Mouse (Mus musculus) embryonic facial prominence, embryonic 11.5 days (tissue): ENCODE measurements around the gene Sema3f. TPM values are rescaled to one million over a fixed set of nuclear protein-coding genes. Genes with fewer than 3 reads are reported as not detected.

Experiments
- ATAC-seq: fragments of 200-750 bp; cut with Nextera tagmentation; replicated peaks from 2 replicates; pipeline ENCODE4 v1.8.0; 2017; ENCODE audit warnings: low read depth; ENCODE audit not compliant: insufficient number of reproducible peaks, low FRiP score, low TSS enrichment
- DNase-seq: peaks from one replicate; pipeline ENCODE4 v3.0.0-alpha.2; 2015; ENCODE audit warnings: low spot score
- H3K27ac ChIP-seq: fragments of 300-500 bp; sonication (generic); replicated peaks from 2 replicates; pipeline ENCODE4 v1.5.1; 2014; ENCODE audit warnings: mild to moderate bottlenecking, low read depth, low read length, control low read depth
- H3K27me3 ChIP-seq: fragments of 300-500 bp; sonication (generic); 2 replicates; pipeline ENCODE4 v1.6.1; 2014; ENCODE audit warnings: mild to moderate bottlenecking, low read length, moderate library complexity, mixed read lengths; ENCODE audit not compliant: control insufficient read depth, insufficient read depth
- H3K36me3 ChIP-seq: fragments of 300-500 bp; sonication (generic); replicated peaks from 2 replicates; pipeline ENCODE4 v1.6.1; 2014; ENCODE audit warnings: low read depth, mild to moderate bottlenecking, low read length, moderate library complexity, mixed read lengths; ENCODE audit not compliant: control insufficient read depth, insufficient read depth
- H3K4me1 ChIP-seq: fragments of 300-500 bp; sonication (generic); 2 replicates; pipeline ENCODE4 v1.6.1; 2014; ENCODE audit warnings: low read length, mixed read lengths; ENCODE audit not compliant: control insufficient read depth, insufficient read depth
- H3K4me2 ChIP-seq: fragments of 300-500 bp; sonication (generic); 2 replicates; pipeline ENCODE4 v1.6.1; 2014; ENCODE audit warnings: low read depth, mild to moderate bottlenecking, control low read depth, low read length, moderate library complexity
- H3K4me3 ChIP-seq: fragments of 300-500 bp; sonication (generic); 2 replicates; pipeline ENCODE4 v1.5.1; 2014; ENCODE audit warnings: low read depth, low read length, control low read depth
- H3K9ac ChIP-seq: fragments of 300-500 bp; sonication (generic); replicated peaks from 2 replicates; pipeline ENCODE4 v1.6.1; 2014; ENCODE audit warnings: mild to moderate bottlenecking, control low read depth, low read length
- H3K9me3 ChIP-seq: fragments of 300-500 bp; sonication (generic); replicated peaks from 2 replicates; pipeline ENCODE4 v1.6.1; 2016; ENCODE audit warnings: mild to moderate bottlenecking, low read length, inconsistent platforms, mixed read lengths; ENCODE audit not compliant: control insufficient read depth
- WGBS: fragments of 180-500 bp; shearing (Covaris S2); extraction: QIAGEN DNeasy Blood & Tissue Kit; methylation state at CpG from one replicate; pipeline ENCODE4 v1.1.7; 2014; 5-methylcytosine and 5-hydroxymethylcytosine counted together
- polyA plus RNA-seq: library from polyadenylated mRNA; unstranded; fragments of >200 nt; fragmentation: Nextera tagmentation; extraction: Ambion mirVana; gene quantifications from 2 replicates; pipeline ENCODE4 v1.2.1, GENCODE M21; 2014

Gene Sema3f
- polyA plus RNA-seq, 1 experiment from 2014 or later: 17.7 TPM

DNA sequence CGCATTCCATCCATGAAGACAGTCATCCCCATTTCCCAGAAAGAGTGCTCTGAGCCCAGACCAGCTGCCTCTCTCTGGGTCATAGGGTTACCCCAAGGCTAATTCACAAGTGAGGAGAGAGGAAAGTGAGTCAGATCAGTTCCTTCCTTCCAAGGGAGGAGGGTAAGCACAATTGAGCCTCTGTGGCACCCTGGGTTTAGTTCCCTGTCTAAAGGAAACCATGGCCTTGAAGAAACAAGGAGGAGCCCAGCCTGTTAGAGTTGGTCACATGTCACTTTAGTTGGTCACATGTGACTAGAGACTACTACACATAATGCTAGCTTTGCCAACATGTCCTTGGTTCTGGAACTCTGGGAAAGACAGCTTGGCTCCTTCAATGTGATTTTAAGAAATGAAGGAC lies 14.5 kb upstream of the Sema3f start:
- H3K9ac ChIP-seq: no peak overlapping the region; the same call in 1 of the 2 replicates
- H3K27ac ChIP-seq: peak overlapping the region; percentile 2; the same call in 1 of the 2 replicates
- peaks cover 23% of the 10 kb centered on the region for H3K4me1 ChIP-seq
- 86% methylated on average over 1 of the region's 1 CpGs for WGBS
- no peak overlapping the region for H3K4me2 ChIP-seq
- H3K36me3 ChIP-seq: no peaks in the 10 kb centered on the region
- no peak overlapping the region for H3K4me3 ChIP-seq
- no peaks in the 10 kb centered on the region for H3K9me3 ChIP-seq
- DNase-seq: no peak
- no peak for ATAC-seq
- H3K27me3 ChIP-seq: no peaks in the 10 kb centered on the region

DNA sequence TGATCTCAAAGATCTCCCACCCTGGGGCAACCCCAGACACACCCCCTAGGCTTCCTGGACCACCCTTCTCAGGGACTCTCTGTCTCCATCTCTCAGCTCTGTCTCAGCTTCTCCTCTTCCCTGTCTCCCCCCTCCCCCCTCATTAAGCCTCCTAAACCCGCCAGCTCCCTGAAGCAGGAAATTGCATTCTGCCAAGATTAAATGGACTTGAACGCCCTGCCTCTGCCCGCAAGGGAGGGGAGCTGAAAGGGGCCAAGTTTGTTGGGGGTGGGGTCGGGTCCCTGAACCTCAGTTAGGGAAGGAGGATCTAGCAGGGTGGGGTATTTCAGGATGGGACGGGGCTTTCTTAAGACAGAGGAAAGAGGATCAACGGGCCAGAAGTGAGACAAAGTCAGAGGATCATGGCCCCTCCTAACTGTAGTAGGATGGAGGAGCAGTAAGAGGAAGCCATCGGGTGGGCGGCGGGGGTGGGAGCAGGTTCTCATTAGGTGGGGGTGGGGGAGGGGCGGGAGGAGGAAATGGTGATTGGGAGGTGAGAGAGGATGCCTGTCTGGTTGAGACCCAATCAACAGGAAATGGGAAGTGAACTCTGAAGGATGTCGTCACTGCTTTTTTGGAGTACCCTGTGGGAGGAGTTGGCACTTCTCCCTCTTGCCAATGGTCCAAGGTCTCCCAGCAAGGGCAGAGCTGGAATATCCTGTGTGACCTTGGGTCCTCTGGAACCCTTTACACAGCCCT lies 13.7 kb upstream of the Sema3f start:
- 2% methylated on average over 11 of the region's 11 CpGs for WGBS
- Histone ChIP-seq H3K4me2 (peak overlapping the region; percentile 22), H3K27ac (peak overlapping the region; percentile 2), H3K27me3 (no peaks in the 10 kb centered on the region), H3K9ac (peak overlapping the region; percentile 37), H3K4me1 (peaks cover 18% of the 10 kb centered on the region), H3K4me3 (no peak overlapping the region), H3K9me3 (no peaks in the 10 kb centered on the region), H3K36me3 (no peaks in the 10 kb centered on the region)
- ATAC-seq: peak; percentile 37; the same call in 1 of the 2 replicates
- DNase-seq: peak; percentile 77

DNA sequence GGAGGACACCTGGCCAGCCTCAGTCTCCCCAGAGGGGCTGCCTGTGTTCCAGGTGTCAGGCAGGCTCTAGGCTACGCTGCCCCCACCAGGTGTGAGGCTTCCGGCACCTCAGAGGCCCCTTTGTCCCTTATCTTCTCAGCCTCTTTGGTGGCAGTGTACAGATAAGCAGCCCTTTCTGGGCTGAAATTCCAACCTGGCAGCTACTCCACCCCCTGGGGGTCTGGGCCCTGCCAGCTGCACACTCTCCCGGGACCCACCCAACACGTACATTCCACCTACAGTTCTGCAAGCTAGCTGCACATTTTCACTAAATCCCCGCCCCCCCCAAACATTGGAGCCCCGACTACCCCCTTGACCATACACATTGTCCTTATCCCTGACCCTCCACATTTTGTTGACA lies 13.0 kb upstream of the Sema3f start:
- Histone ChIP-seq H3K9me3 (no peaks in the 10 kb centered on the region), H3K36me3 (no peaks in the 10 kb centered on the region), H3K27me3 (no peaks in the 10 kb centered on the region), H3K4me1 (peaks cover 18% of the 10 kb centered on the region), H3K4me2 (no peak overlapping the region), H3K4me3 (no peak overlapping the region), H3K27ac (peak overlapping the region; percentile 2; the same call in 1 of the 2 replicates), H3K9ac (peak overlapping the region; percentile 37)
- DNase-seq (no peak), ATAC-seq (0 out of 2 replicates have a peak, but pooled peaks have one; percentile 6)
- 25% methylated on average over 6 of the region's 6 CpGs for WGBS

DNA sequence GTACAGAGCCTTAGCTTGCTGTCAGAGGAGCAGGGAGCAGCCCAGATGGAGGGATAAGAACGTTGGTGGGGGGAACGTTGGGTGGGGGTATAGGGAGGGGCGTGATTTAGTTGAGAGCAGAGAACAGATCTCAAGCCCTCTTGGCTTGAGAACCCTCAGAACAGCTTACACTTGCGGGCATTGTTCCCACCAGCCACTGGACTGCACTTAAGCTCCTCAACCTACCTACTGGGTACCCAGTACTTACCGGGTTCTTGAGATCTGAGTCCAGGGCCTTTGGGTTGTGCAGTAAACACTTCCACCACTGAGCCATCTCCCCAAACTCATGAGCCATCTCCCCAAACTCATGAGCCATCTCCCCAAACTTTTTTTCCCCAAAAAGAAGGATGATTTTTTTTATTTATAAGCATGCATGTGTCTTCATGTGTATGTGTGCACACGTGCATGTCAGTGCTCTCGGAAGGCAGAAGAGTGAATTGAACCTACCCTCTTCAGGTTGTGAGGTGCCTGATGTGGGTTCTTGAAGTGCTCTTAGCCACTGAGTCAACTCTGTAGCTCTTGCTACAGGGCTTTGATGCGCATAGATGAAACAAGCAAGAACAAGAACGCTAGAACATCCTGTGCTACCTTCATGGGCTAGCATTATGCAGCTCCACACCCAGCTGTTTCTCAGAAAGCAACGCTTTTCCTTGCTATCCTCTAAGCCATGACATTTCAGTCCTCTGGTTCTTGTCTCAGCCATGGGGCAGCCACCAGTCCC lies 8.7 kb upstream of the Sema3f start:
- Histone ChIP-seq H3K27me3 (no peaks in the 10 kb centered on the region), H3K4me2 (no peak overlapping the region), H3K4me3 (no peak overlapping the region), H3K36me3 (no peaks in the 10 kb centered on the region), H3K9ac (no peak overlapping the region), H3K4me1 (peaks cover 18% of the 10 kb centered on the region), H3K27ac (no peak overlapping the region), H3K9me3 (no peaks in the 10 kb centered on the region)
- 76% methylated on average over 10 of the region's 10 CpGs for WGBS
- no peak for ATAC-seq
- DNase-seq: no peak

DNA sequence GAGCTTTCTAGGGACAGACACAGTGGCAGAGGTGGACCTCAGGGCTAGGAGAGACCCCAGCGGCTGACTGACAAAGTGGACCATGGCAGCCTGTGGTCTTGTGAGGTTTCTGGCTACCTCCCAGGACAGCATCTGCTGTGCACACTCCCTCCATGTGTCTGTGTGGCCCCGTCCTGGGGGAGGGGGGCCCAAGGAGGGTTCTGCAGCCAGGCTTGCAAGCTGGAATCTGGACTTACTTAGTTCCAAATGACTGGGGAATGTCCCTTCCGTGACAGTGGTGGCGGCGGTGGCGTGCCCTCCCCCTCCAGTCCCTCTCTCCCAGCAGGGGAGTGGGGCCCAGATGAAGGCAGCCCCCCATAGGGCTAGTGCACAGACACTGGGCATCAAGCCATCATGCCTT lies 6.7 kb upstream of the Sema3f start:
- ATAC-seq: peak; percentile 27; the same call in 1 of the 2 replicates

DNA sequence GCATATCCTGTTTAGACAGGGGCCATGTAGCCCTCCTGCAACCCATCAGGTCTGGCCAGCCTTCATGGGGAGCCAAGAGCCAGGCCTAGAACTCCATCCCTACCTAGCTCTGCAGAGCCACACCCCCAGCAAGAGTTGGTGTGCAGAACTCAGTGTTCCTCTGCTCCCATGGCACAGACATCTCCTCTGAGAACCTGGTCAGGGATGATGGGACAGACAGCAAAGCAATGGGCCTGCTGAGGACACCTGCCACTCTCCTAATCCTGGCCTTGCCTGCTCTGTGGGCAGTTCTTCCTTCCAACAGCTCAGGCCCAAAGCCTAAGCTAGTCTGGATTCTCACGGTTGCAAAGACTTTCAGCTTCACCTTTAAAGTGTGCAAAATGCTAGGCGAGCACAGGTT lies 5.4 kb upstream of the Sema3f start:
- Histone ChIP-seq H3K4me2 (no peak overlapping the region), H3K27me3 (no peaks in the 10 kb centered on the region), H3K4me1 (peaks cover 7% of the 10 kb centered on the region), H3K9ac (no peak overlapping the region), H3K36me3 (no peaks in the 10 kb centered on the region), H3K4me3 (no peak overlapping the region), H3K9me3 (no peaks in the 10 kb centered on the region), H3K27ac (no peak overlapping the region)
- DNase-seq (no peak), ATAC-seq (no peak)
- 85% methylated on average over 2 of the region's 2 CpGs for WGBS

More for the DNA sequence above, 6.7 kb upstream of the Sema3f start:
- Histone ChIP-seq H3K36me3 (no peaks in the 10 kb centered on the region), H3K4me1 (peaks cover 7% of the 10 kb centered on the region), H3K27ac (peak overlapping the region; percentile 56), H3K9ac (peak overlapping the region; percentile 7; the same call in 1 of the 2 replicates), H3K27me3 (no peaks in the 10 kb centered on the region), H3K9me3 (no peaks in the 10 kb centered on the region), H3K4me2 (no peak overlapping the region), H3K4me3 (no peak overlapping the region)
- peak; percentile 72 for DNase-seq
- WGBS: 26% methylated on average over 6 of the region's 6 CpGs

DNA sequence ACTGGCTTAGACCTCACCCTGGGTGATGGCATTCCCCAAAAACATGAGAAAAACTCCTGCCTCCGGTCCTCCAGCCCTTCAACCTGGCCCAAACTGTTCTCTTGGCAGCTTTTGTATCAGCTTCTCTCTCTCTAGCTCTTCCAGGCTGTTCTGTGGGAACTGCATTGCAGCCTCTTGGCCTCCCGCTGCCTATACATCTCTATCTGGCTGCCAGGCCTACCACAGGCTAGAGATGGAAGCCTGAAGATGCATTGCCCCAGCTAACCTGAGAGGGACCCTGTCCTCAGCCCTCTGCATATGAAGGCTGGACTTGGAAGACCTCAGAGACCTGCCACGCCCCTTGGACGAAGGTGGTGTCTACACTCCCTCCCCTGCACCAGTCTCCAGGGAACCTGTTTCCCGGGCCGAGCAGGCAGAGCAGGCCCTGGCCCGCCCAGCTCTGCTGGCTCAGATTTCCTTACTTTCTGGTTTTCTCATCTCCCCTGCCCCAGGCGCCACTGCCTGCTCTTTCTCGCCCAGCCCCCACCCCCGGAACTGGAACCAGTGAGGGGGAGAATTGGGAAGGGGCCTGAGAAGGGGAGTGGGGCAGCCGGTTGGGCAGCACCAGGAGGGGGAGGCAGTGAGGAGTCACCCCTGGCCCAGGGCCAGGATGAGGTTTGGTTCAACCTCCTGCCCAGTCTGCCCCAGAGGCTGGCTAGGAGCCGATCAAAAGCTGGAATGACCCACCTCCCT lies 4.1 kb upstream of the Sema3f start:
- peak; percentile 89 for DNase-seq
- Histone ChIP-seq H3K27me3 (no peaks in the 10 kb centered on the region), H3K9ac (peak overlapping the region; percentile 1; the same call in 1 of the 2 replicates), H3K4me3 (no peak overlapping the region), H3K4me1 (peaks cover 7% of the 10 kb centered on the region), H3K4me2 (peak overlapping the region; percentile 3), H3K36me3 (no peaks in the 10 kb centered on the region), H3K9me3 (no peaks in the 10 kb centered on the region), H3K27ac (peak overlapping the region; percentile 78)
- ATAC-seq: peak; percentile 75
- 10% methylated on average over 12 of the region's 12 CpGs for WGBS
